Mouse (Mus musculus): ENCODE measurements around the gene Pgm5. TPM values are rescaled to one million over a fixed set of nuclear protein-coding genes. Genes with fewer than 3 reads are reported as not detected.
A peak's percentile ranks its signal among the peaks of the same experiment; 100 is the strongest.

The Pgm5 gene
- polyA plus RNA-seq, 1 experiment: 0.44 TPM

DNA sequence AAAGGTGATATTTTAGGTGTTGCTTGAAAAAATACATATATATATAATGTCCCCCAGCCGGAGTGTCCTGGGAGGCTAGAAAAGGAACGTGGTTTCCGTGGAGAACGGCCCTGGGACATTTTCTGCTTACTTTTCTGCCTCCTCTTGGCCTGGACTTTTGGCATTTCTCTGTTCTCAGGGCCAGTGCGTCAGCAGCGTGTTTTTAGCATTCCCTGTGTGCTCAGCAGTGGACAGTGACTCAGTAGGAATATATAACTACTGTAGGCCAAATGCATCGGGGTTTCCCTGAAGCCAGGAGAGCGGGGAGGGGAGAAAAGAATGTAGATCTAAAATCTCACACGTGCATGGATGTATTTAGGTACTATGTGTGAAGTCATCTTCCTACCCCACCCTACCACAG is 3.8 kb upstream of the Pgm5 start:
- no peaks in the 10 kb centered on the region for H3K36me3 ChIP-seq (ENCODE audit: control insufficient read depth, insufficient read depth, low read length)
- H3K27ac ChIP-seq (ENCODE audit: insufficient read depth, low read length): no peak overlapping the region
- 0 out of 2 replicates have a peak, but pooled peaks cover 2% of the 10 kb centered on the region for H3K4me1 ChIP-seq (ENCODE audit: control insufficient read depth, insufficient read depth, insufficient read length)
- TF ChIP-seq CTCF (IDR thresholded peaks at IDR 0.05; ENCODE audit: extremely low read depth, insufficient read depth, insufficient read length, insufficient replicate concordance) (no peak), POLR2A (IDR thresholded peaks at IDR 0.05; ENCODE audit: low read depth, low read length) (no peak)
- DNase-seq (ENCODE audit: low read depth in 1 of 2, low spot score in 2 of 2): no peak
- WGBS: 87% methylated on average over 9 of the region's 9 CpGs
- H3K4me3 ChIP-seq (ENCODE audit: extremely low read depth, insufficient read depth, insufficient read length): no peak overlapping the region
- peaks cover 11% of the 10 kb centered on the region for H3K27me3 ChIP-seq (ENCODE audit: control insufficient read depth, insufficient read depth, low read length)

DNA sequence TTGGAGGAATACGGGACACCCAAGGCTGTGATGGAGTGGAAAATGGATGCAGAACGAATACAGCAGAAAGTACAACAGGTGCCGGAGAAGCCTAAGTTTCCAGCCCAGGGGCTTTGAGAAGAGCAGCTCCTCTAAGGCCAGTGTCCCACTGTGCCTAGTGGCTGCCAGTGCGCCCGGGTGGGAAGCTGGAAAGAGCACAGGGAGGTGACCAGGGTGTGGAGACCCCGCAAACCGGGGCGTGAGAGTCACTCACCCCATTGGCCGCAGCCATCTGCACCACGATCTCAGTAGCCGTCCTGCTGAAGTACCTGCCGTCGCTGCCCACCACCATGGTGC is 411 bp downstream of the Pgm5 start:
- Histone ChIP-seq H3K36me3 (ENCODE audit: control insufficient read depth, insufficient read depth, low read length) (no peaks in the 10 kb centered on the region), H3K27ac (ENCODE audit: insufficient read depth, low read length) (no peak overlapping the region), H3K4me3 (ENCODE audit: extremely low read depth, insufficient read depth, insufficient read length) (0 out of 2 replicates have a peak overlapping the region, but pooled peaks have one; percentile 8), H3K27me3 (ENCODE audit: control insufficient read depth, insufficient read depth, low read length) (peaks cover 11% of the 10 kb centered on the region), H3K4me1 (ENCODE audit: control insufficient read depth, insufficient read depth, insufficient read length) (0 out of 2 replicates have a peak, but pooled peaks cover 2% of the 10 kb centered on the region)
- DNase-seq (ENCODE audit: low read depth in 1 of 2, low spot score in 2 of 2): no peak
- WGBS: 43% methylated on average over 13 of the region's 13 CpGs
- TF ChIP-seq POLR2A (IDR thresholded peaks at IDR 0.05; ENCODE audit: low read depth, low read length) (no peak), CTCF (IDR thresholded peaks at IDR 0.05; ENCODE audit: extremely low read depth, insufficient read depth, insufficient read length, insufficient replicate concordance) (no peak)

DNA sequence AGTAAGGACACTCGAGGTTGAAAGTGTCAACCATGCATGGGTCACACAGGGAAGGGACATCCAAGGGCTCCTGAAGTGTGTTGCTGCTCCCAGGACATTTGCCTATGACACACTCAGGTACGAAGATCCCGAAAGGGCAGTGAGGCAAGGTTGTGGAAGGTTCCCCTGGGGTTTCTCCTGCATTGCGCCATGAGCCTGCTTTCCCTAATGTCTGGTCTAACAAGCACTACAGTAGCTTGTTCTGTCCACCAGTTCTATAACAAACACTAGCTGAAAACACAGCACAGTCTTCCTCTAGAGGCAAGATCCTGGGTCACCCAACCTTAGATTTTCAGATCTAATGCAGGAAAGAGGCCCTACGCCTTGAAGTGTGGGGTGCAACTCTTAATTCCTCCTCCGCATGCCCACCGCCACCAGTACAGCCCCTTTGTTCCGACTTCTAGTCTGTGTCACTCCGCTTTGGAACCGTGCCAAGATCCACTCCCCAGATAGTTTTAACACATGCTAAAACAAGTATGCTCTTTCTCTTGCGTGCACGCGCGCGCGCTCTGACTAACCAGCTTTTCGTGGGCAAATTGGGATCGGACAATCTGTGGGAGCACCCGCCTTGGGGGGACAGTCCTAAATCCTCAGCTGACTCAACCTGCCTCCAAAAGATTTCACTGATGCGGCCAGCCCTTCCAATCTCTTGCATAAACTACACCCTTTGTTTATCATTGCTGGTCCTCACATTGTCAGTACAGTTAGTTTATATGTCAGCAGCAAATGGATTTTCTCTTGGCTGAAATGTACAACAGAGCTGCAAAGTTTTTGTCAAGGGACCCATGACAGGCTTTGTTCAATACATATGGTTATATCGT is 10.0 kb downstream of the Pgm5 start:
- no peak for DNase-seq (ENCODE audit: low read depth in 1 of 2, low spot score in 2 of 2)
- TF ChIP-seq POLR2A (IDR thresholded peaks at IDR 0.05; ENCODE audit: low read depth, low read length) (no peak), CTCF (IDR thresholded peaks at IDR 0.05; ENCODE audit: extremely low read depth, insufficient read depth, insufficient read length, insufficient replicate concordance) (no peak)
- Histone ChIP-seq H3K4me3 (ENCODE audit: extremely low read depth, insufficient read depth, insufficient read length) (no peak overlapping the region), H3K27me3 (ENCODE audit: control insufficient read depth, insufficient read depth, low read length) (no peaks in the 10 kb centered on the region), H3K36me3 (ENCODE audit: control insufficient read depth, insufficient read depth, low read length) (no peaks in the 10 kb centered on the region), H3K27ac (ENCODE audit: insufficient read depth, low read length) (no peak overlapping the region), H3K4me1 (ENCODE audit: control insufficient read depth, insufficient read depth, insufficient read length) (no peaks in the 10 kb centered on the region)
- WGBS: 86% methylated on average over 21 of the region's 21 CpGs

DNA sequence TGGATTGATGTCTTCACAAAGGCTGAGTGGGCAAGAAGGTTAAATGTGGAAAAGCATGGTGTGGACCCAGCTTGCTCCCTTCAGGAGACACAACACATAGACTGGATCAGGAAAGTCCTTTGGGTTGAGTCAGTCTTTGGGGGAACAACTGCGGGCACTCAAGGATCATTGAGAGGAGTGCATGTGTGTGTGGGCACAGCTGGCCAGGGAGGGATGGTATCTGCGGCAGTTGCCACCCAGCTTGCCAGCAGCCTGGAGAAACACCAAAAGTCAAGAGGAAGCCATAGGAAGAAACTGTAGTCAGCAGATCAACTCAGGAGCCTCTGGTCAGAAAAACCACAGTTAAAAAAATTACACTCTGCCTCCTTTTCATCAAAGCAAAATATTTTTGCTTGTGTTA is 12.8 kb downstream of the Pgm5 start:
- Histone ChIP-seq H3K36me3 (ENCODE audit: control insufficient read depth, insufficient read depth, low read length) (no peaks in the 10 kb centered on the region), H3K27me3 (ENCODE audit: control insufficient read depth, insufficient read depth, low read length) (no peaks in the 10 kb centered on the region; the same call in 1 of the 2 replicates), H3K4me1 (ENCODE audit: control insufficient read depth, insufficient read depth, insufficient read length) (no peaks in the 10 kb centered on the region), H3K27ac (ENCODE audit: insufficient read depth, low read length) (no peak overlapping the region), H3K4me3 (ENCODE audit: extremely low read depth, insufficient read depth, insufficient read length) (no peak overlapping the region)
- WGBS: 66% methylated on average over 2 of the region's 2 CpGs
- TF ChIP-seq POLR2A (IDR thresholded peaks at IDR 0.05; ENCODE audit: low read depth, low read length): no peak
- no peak for TF ChIP-seq CTCF (IDR thresholded peaks at IDR 0.05; ENCODE audit: extremely low read depth, insufficient read depth, insufficient read length, insufficient replicate concordance)
- DNase-seq (ENCODE audit: low read depth in 1 of 2, low spot score in 2 of 2): no peak

DNA sequence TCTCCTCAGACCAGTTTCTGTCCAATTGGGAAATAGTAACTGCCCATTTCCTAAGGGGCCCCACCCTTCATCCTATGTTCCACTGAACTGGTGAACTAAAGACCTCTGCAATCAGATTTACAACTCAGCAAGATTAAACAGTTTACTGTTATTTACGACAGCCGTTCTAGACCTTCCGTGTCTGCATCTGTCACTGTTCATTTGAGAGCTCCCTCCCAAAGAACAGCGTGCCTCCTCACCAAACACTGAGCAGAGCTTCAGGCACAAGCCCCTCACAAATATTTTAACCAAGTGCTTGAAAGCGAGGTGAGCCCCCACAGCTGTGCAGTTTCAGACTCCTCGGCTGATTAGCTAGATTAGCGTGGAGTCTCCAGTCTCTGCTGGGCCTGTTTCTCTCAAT is 13.3 kb downstream of the Pgm5 start:
- no peaks in the 10 kb centered on the region; the same call in 1 of the 2 replicates for H3K27me3 ChIP-seq (ENCODE audit: control insufficient read depth, insufficient read depth, low read length)
- H3K36me3 ChIP-seq (ENCODE audit: control insufficient read depth, insufficient read depth, low read length): no peaks in the 10 kb centered on the region
- no peak overlapping the region for H3K4me3 ChIP-seq (ENCODE audit: extremely low read depth, insufficient read depth, insufficient read length)
- no peak for DNase-seq (ENCODE audit: low read depth in 1 of 2, low spot score in 2 of 2)
- no peak overlapping the region for H3K27ac ChIP-seq (ENCODE audit: insufficient read depth, low read length)
- no peaks in the 10 kb centered on the region for H3K4me1 ChIP-seq (ENCODE audit: control insufficient read depth, insufficient read depth, insufficient read length)
- TF ChIP-seq POLR2A (IDR thresholded peaks at IDR 0.05; ENCODE audit: low read depth, low read length) (no peak), CTCF (IDR thresholded peaks at IDR 0.05; ENCODE audit: extremely low read depth, insufficient read depth, insufficient read length, insufficient replicate concordance) (no peak)
- WGBS: 87% methylated on average over 7 of the region's 7 CpGs

DNA sequence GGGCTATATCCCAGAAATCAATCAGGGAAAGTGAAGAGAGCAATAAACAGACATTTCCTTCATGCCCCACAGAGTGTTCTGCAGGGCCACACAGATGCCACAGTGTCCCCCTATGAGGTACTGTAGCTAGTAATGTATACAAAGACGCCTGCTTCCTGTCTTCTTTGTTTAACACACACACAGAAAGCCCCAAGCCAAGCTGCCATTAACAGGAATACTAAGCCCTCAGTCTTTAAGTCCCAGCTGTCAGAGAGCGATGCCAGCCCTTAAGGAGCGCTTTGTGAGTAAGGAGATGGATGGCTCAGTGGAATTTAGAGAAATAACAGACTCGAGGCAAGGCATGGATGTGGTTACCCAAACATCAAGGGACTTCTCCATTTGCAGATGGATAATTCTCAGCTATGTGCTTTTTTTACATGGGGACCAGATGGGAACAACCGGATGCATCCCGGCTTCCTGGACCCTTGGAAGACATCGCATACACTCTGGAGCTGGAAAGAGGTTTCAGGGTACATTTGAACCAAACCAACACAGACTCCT is 16.6 kb downstream of the Pgm5 start:
- 39% methylated on average over 7 of the region's 7 CpGs for WGBS
- Histone ChIP-seq H3K27ac (ENCODE audit: insufficient read depth, low read length) (no peak overlapping the region), H3K4me1 (ENCODE audit: control insufficient read depth, insufficient read depth, insufficient read length) (no peaks in the 10 kb centered on the region), H3K27me3 (ENCODE audit: control insufficient read depth, insufficient read depth, low read length) (no peaks in the 10 kb centered on the region; the same call in 1 of the 2 replicates), H3K4me3 (ENCODE audit: extremely low read depth, insufficient read depth, insufficient read length) (no peak overlapping the region), H3K36me3 (ENCODE audit: control insufficient read depth, insufficient read depth, low read length) (no peaks in the 10 kb centered on the region)
- DNase-seq (ENCODE audit: low read depth in 1 of 2, low spot score in 2 of 2): no peak
- TF ChIP-seq CTCF (IDR thresholded peaks at IDR 0.05; ENCODE audit: extremely low read depth, insufficient read depth, insufficient read length, insufficient replicate concordance): no peak
- no peak for TF ChIP-seq POLR2A (IDR thresholded peaks at IDR 0.05; ENCODE audit: low read depth, low read length)

DNA sequence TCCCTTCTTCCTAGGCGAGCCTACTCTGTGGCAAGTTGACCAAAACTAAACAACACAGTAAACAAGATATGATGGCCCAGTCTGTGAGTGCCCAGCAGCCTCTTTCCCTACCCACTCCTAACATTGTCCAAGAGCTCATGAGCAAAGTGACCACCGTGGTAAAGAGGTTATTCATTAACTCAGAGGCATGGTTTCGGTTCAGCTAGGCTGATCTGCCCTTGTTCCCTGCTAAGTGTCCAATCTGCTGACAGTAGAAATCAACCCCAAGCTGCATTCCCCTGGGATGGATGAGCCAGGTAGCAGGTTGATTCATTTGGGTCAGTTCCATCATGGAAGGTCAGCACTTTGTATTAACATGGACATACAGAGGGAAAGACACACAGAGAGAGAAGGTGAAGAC is 19.6 kb downstream of the Pgm5 start:
- Histone ChIP-seq H3K4me1 (ENCODE audit: control insufficient read depth, insufficient read depth, insufficient read length) (no peaks in the 10 kb centered on the region), H3K36me3 (ENCODE audit: control insufficient read depth, insufficient read depth, low read length) (no peaks in the 10 kb centered on the region), H3K27ac (ENCODE audit: insufficient read depth, low read length) (no peak overlapping the region), H3K27me3 (ENCODE audit: control insufficient read depth, insufficient read depth, low read length) (no peaks in the 10 kb centered on the region; the same call in 1 of the 2 replicates), H3K4me3 (ENCODE audit: extremely low read depth, insufficient read depth, insufficient read length) (no peak overlapping the region)
- WGBS: 82% methylated on average over 3 of the region's 3 CpGs
- no peak for TF ChIP-seq CTCF (IDR thresholded peaks at IDR 0.05; ENCODE audit: extremely low read depth, insufficient read depth, insufficient read length, insufficient replicate concordance)
- TF ChIP-seq POLR2A (IDR thresholded peaks at IDR 0.05; ENCODE audit: low read depth, low read length): no peak
- no peak for DNase-seq (ENCODE audit: low read depth in 1 of 2, low spot score in 2 of 2)
